Mouse (Mus musculus) hindlimb bud, embryonic 11.5 days (tissue): ENCODE data around the gene Hist4h4.

ENCODE experiments used
- DNase-seq: peaks from one replicate; pipeline ENCODE4 v3.0.0-alpha.2; 2012; ENCODE audit warnings: low read depth, low spot score; ENCODE audit errors: extremely low spot score

The Hist4h4 gene

GRCm38 (mm10) chr6:136803739-136804633 is at the start of gene Hist4h4:
TSS of gene Hist4h4 (minus strand) at chr6:136804415.
- peak; percentile 100 for DNase-seq

- DNase-seq: no peak
Observed at GRCm38 (mm10) chr6:136852762-136853161, 48.5 kb upstream of the Hist4h4 start.

GRCm38 (mm10) chr6:136852348-136852747 is 48.1 kb upstream of the Hist4h4 start:
- no peak for DNase-seq

GRCm38 (mm10) chr6:136850267-136850666 is 46.1 kb upstream of the Hist4h4 start:
- no peak for DNase-seq

GRCm38 (mm10) chr6:136848971-136849370 is 44.8 kb upstream of the Hist4h4 start:
- no peak for DNase-seq

- no peak for DNase-seq
Observed at GRCm38 (mm10) chr6:136848399-136848798, 44.2 kb upstream of the Hist4h4 start.

- no peak for DNase-seq
Observed at GRCm38 (mm10) chr6:136847790-136848189, 43.6 kb upstream of the Hist4h4 start.

GRCm38 (mm10) chr6:136847267-136847666 is 43.1 kb upstream of the Hist4h4 start:
- no peak for DNase-seq

- no peak for DNase-seq
Observed at GRCm38 (mm10) chr6:136845706-136846480, 41.7 kb upstream of the Hist4h4 start.

GRCm38 (mm10) chr6:136844903-136845302 is 40.7 kb upstream of the Hist4h4 start:
- DNase-seq: no peak

GRCm38 (mm10) chr6:136837323-136837722 is 33.1 kb upstream of the Hist4h4 start:
- DNase-seq: no peak

GRCm38 (mm10) chr6:136835352-136835751 is 31.1 kb upstream of the Hist4h4 start, which contains the start of gene Smco3:
TSS of gene Smco3 (minus strand) at chr6:136835452.
- no peak for DNase-seq

GRCm38 (mm10) chr6:136831712-136832111 is 27.5 kb upstream of the Hist4h4 start:
- DNase-seq: no peak

- DNase-seq: no peak
Observed at GRCm38 (mm10) chr6:136828681-136829080, 24.5 kb upstream of the Hist4h4 start.

- peak; percentile 94 for DNase-seq
Observed at GRCm38 (mm10) chr6:136827881-136828561, 23.8 kb upstream of the Hist4h4 start, which contains the start of gene Wbp11. TSS of gene Wbp11 (minus strand) at chr6:136828233.

- DNase-seq: no peak
Observed at GRCm38 (mm10) chr6:136827516-136827880, 23.3 kb upstream of the Hist4h4 start, which contains the start of gene BC049715. TSS of gene BC049715 (plus strand) at chr6:136827626.

GRCm38 (mm10) chr6:136827116-136827515 is 22.9 kb upstream of the Hist4h4 start:
- DNase-seq: no peak

- DNase-seq: no peak
Observed at GRCm38 (mm10) chr6:136824987-136825386, 20.8 kb upstream of the Hist4h4 start.

- no peak for DNase-seq
Observed at GRCm38 (mm10) chr6:136821086-136821485, 16.9 kb upstream of the Hist4h4 start.

GRCm38 (mm10) chr6:136820381-136820780 is 16.2 kb upstream of the Hist4h4 start:
- DNase-seq: no peak

- no peak for DNase-seq
Observed at GRCm38 (mm10) chr6:136817549-136817948, 13.3 kb upstream of the Hist4h4 start.
